Comparison of ENCODE assay signal across 8 mouse cellular contexts in genomic region chr8:125253505-125254180, GRCm38 (mm10).
DNase-seq lines count a peak whose midpoint lies in the region; ATAC-seq lines count a peak whose summit lies in the region.

No protein-coding gene starts in this region.

- peak overlapping the region; percentile 86 for H3K4me2 ChIP-seq in heart, embryonic 15.5 days
- H3K4me2 ChIP-seq in hindbrain, embryonic 16.5 days (ENCODE audit: low read length) = peak overlapping the region; percentile 79

- peak overlapping the region; percentile 52 for H3K4me3 ChIP-seq in heart, embryonic 15.5 days
- peak overlapping the region; percentile 40 for H3K4me3 ChIP-seq in brown adipose tissue, adult 24 weeks (ENCODE audit: insufficient read depth, low read depth, low read length)
- peak overlapping the region; percentile 41 for H3K4me3 ChIP-seq in hindbrain, embryonic 16.5 days (ENCODE audit: low read length)

- H3K36me3 ChIP-seq in heart, embryonic 15.5 days = no peaks in the 10 kb centered on the region
- no peaks in the 10 kb centered on the region for H3K36me3 ChIP-seq in hindbrain, embryonic 16.5 days (ENCODE audit: control insufficient read depth, insufficient read depth, low read length)

- DNase-seq in heart, adult 8-10 months (ENCODE audit: low spot score) = no peak
- DNase-seq in lung, postnatal 25 days (ENCODE audit: low spot score) = peak; percentile 78
- peak; percentile 46 for DNase-seq in thymus, postnatal 14 days
- DNase-seq in frontal cortex, adult 2 months (ENCODE audit: extremely low spot score in 1 of 2, low spot score in 1 of 2) = no peak
- DNase-seq in kidney, postnatal 36 days = no peak

- H3K9ac ChIP-seq in heart, embryonic 15.5 days = peak overlapping the region; percentile 64
- H3K9ac ChIP-seq in hindbrain, embryonic 16.5 days (ENCODE audit: low read depth, low read length) = peak overlapping the region; percentile 66

- WGBS in heart, embryonic 15.5 days = 41% methylated on average over 10 of the region's 10 CpGs
- 28% methylated on average over 10 of the region's 10 CpGs for WGBS in hindbrain, embryonic 16.5 days

- no peaks in the 10 kb centered on the region for H3K9me3 ChIP-seq in heart, embryonic 15.5 days (replicated peaks)
- H3K9me3 ChIP-seq in hindbrain, embryonic 16.5 days (ENCODE audit: control insufficient read depth, low read length) = no peaks in the 10 kb centered on the region

- H3K27ac ChIP-seq in heart, embryonic 15.5 days = peak overlapping the region; percentile 94
- peak overlapping the region; percentile 51 for H3K27ac ChIP-seq in brown adipose tissue, adult 24 weeks (replicated peaks; ENCODE audit: low read depth, low read length)
- H3K27ac ChIP-seq in hindbrain, embryonic 16.5 days (ENCODE audit: low read depth, low read length) = peak overlapping the region; percentile 94

- peaks cover 31% of the 10 kb centered on the region for H3K4me1 ChIP-seq in heart, embryonic 15.5 days (replicated peaks)
- H3K4me1 ChIP-seq in brown adipose tissue, adult 24 weeks (ENCODE audit: control insufficient read depth, insufficient read depth, insufficient read length, low read length) = no peaks in the 10 kb centered on the region; the same call in 1 of the 2 replicates
- H3K4me1 ChIP-seq in hindbrain, embryonic 16.5 days (ENCODE audit: control insufficient read depth, insufficient read depth, low read depth, low read length) = peaks cover 18% of the 10 kb centered on the region

- no peak for ATAC-seq in heart, embryonic 15.5 days (replicated peaks; ENCODE audit: insufficient number of reproducible peaks, insufficient read depth, low FRiP score, low read depth)
- ATAC-seq in hindbrain, embryonic 16.5 days = peak; percentile 18; the same call in 1 of the 2 replicates

- H3K27me3 ChIP-seq in heart, embryonic 15.5 days = no peaks in the 10 kb centered on the region
- H3K27me3 ChIP-seq in hindbrain, embryonic 16.5 days (replicated peaks; ENCODE audit: control insufficient read depth, insufficient read depth, low read length) = no peaks in the 10 kb centered on the region

Comparison
In these comparisons a context has a peak if more than half of its experiments do, and no peak if none do; other contexts are left out.
1. DNase-seq: peak in lung, postnatal 25 days (single experiment) and thymus, postnatal 14 days (single experiment); none in heart, adult 8-10 months (single experiment), frontal cortex, adult 2 months (0 of 2) and kidney, postnatal 36 days (0 of 2).
2. Peak in every context shown above with its lines, with median percentiles within 50 percentile points of each other: H3K27ac ChIP-seq and H3K4me3 ChIP-seq.